Mouse (Mus musculus): ENCODE results near the gene Efemp2. TPM values are rescaled to one million over a fixed set of nuclear protein-coding genes. Genes with fewer than 3 reads are reported as not detected.

Gene Efemp2
- polyA plus RNA-seq (2015; fragmentation: Nextera tagmentation; extraction: Ambion mirVana): 62.7 and 76.1 TPM in 2 replicates

GRCm38 (mm10) chr19:5473720-5474119 lies at the start of gene Efemp2:
Efemp2 (plus strand) TSS chr19:5473954.
- WGBS: 2% methylated on average over 22 of the region's 22 CpGs

GRCm38 (mm10) chr19:5424092-5424781 lies 49.5 kb upstream of the Efemp2 start:
- Histone ChIP-seq H3K9ac (ENCODE audit: low read length) (peak overlapping the region; percentile 88), H3K27ac (ENCODE audit: low read length) (peak overlapping the region; percentile 94), H3K4me3 (ENCODE audit: low read length) (peak overlapping the region; percentile 90), H3K4me2 (ENCODE audit: low read depth, low read length) (peak overlapping the region; percentile 81), H3K36me3 (ENCODE audit: control insufficient read depth, insufficient read depth) (peaks cover 21% of the 10 kb centered on the region), H3K9me3 (replicated peaks; ENCODE audit: control insufficient read depth, low read length) (no peaks in the 10 kb centered on the region), H3K27me3 (ENCODE audit: control insufficient read depth, insufficient read depth, low read length) (no peaks in the 10 kb centered on the region), H3K4me1 (ENCODE audit: control insufficient read depth, insufficient read depth, low read length) (peaks cover 23% of the 10 kb centered on the region)
- ATAC-seq (replicated peaks; ENCODE audit: extremely low read depth, insufficient read depth, low FRiP score): peak; percentile 66
- under 1% methylated on average over 40 of the region's 48 CpGs for WGBS

More at GRCm38 (mm10) chr19:5473720-5474119, at the start of gene Efemp2:
- peak; percentile 73 for ATAC-seq (replicated peaks; ENCODE audit: extremely low read depth, insufficient read depth, low FRiP score)
- Histone ChIP-seq H3K9ac (ENCODE audit: low read length) (peak within 1 kb of the TSS; percentile 90), H3K27me3 (ENCODE audit: control insufficient read depth, insufficient read depth, low read length) (no peaks in the 10 kb centered on the region), H3K9me3 (replicated peaks; ENCODE audit: control insufficient read depth, low read length) (no peaks in the 10 kb centered on the region), H3K4me2 (ENCODE audit: low read depth, low read length) (peak within 1 kb of the TSS; percentile 97), H3K36me3 (ENCODE audit: control insufficient read depth, insufficient read depth) (no peaks in the 10 kb centered on the region; the same call in 1 of the 2 replicates), H3K27ac (ENCODE audit: low read length) (peak within 1 kb of the TSS; percentile 86), H3K4me1 (ENCODE audit: control insufficient read depth, insufficient read depth, low read length) (peaks cover 8% of the 10 kb centered on the region), H3K4me3 (ENCODE audit: low read length) (peak within 1 kb of the TSS; percentile 72)

GRCm38 (mm10) chr19:5424782-5425741 lies 48.7 kb upstream of the Efemp2 start, which contains the start of the genes Drap1 and AI837181:
Drap1 (minus strand) TSS chr19:5424979.
AI837181 (plus strand) TSS chr19:5425144.
- peak; percentile 88 for ATAC-seq (replicated peaks; ENCODE audit: extremely low read depth, insufficient read depth, low FRiP score)
- Histone ChIP-seq H3K4me2 (ENCODE audit: low read depth, low read length) (peak within 1 kb of the TSS; percentile 87), H3K9me3 (replicated peaks; ENCODE audit: control insufficient read depth, low read length) (no peaks in the 10 kb centered on the region), H3K4me3 (ENCODE audit: low read length) (peak within 1 kb of the TSS; percentile 90), H3K27ac (ENCODE audit: low read length) (peak within 1 kb of the TSS; percentile 94), H3K9ac (ENCODE audit: low read length) (peak within 1 kb of the TSS; percentile 97), H3K36me3 (ENCODE audit: control insufficient read depth, insufficient read depth) (peaks cover 18% of the 10 kb centered on the region), H3K27me3 (ENCODE audit: control insufficient read depth, insufficient read depth, low read length) (no peaks in the 10 kb centered on the region), H3K4me1 (ENCODE audit: control insufficient read depth, insufficient read depth, low read length) (peaks cover 25% of the 10 kb centered on the region)
- WGBS: under 1% methylated on average over 85 of the region's 87 CpGs

GRCm38 (mm10) chr19:5425906-5426565 lies 47.7 kb upstream of the Efemp2 start:
- Histone ChIP-seq H3K4me1 (ENCODE audit: control insufficient read depth, insufficient read depth, low read length) (peaks cover 25% of the 10 kb centered on the region), H3K9me3 (replicated peaks; ENCODE audit: control insufficient read depth, low read length) (no peaks in the 10 kb centered on the region), H3K36me3 (ENCODE audit: control insufficient read depth, insufficient read depth) (peaks cover 14% of the 10 kb centered on the region), H3K4me3 (ENCODE audit: low read length) (peak overlapping the region; percentile 90), H3K9ac (ENCODE audit: low read length) (peak overlapping the region; percentile 97), H3K4me2 (ENCODE audit: low read depth, low read length) (peak overlapping the region; percentile 87), H3K27me3 (ENCODE audit: control insufficient read depth, insufficient read depth, low read length) (no peaks in the 10 kb centered on the region), H3K27ac (ENCODE audit: low read length) (peak overlapping the region; percentile 90)
- no peak for ATAC-seq (replicated peaks; ENCODE audit: extremely low read depth, insufficient read depth, low FRiP score)
- WGBS: 85% methylated on average over 18 of the region's 18 CpGs

- Histone ChIP-seq H3K9me3 (replicated peaks; ENCODE audit: control insufficient read depth, low read length) (no peaks in the 10 kb centered on the region), H3K4me2 (ENCODE audit: low read depth, low read length) (no peak overlapping the region), H3K36me3 (ENCODE audit: control insufficient read depth, insufficient read depth) (peaks cover 12% of the 10 kb centered on the region), H3K4me3 (ENCODE audit: low read length) (no peak overlapping the region), H3K4me1 (ENCODE audit: control insufficient read depth, insufficient read depth, low read length) (peaks cover 25% of the 10 kb centered on the region), H3K27ac (ENCODE audit: low read length) (no peak overlapping the region), H3K9ac (ENCODE audit: low read length) (no peak overlapping the region; the same call in 1 of the 2 replicates), H3K27me3 (ENCODE audit: control insufficient read depth, insufficient read depth, low read length) (no peaks in the 10 kb centered on the region)
- 86% methylated on average over 13 of the region's 13 CpGs for WGBS
- ATAC-seq (replicated peaks; ENCODE audit: extremely low read depth, insufficient read depth, low FRiP score): no peak
Measured at GRCm38 (mm10) chr19:5426640-5427290, 47.0 kb upstream of the Efemp2 start.

- 71% methylated on average over 2 of the region's 2 CpGs for WGBS
- Histone ChIP-seq H3K9me3 (replicated peaks; ENCODE audit: control insufficient read depth, low read length) (no peaks in the 10 kb centered on the region), H3K27ac (ENCODE audit: low read length) (no peak overlapping the region), H3K36me3 (ENCODE audit: control insufficient read depth, insufficient read depth) (peaks cover 12% of the 10 kb centered on the region), H3K4me1 (ENCODE audit: control insufficient read depth, insufficient read depth, low read length) (peaks cover 28% of the 10 kb centered on the region), H3K9ac (ENCODE audit: low read length) (no peak overlapping the region), H3K4me2 (ENCODE audit: low read depth, low read length) (no peak overlapping the region), H3K27me3 (ENCODE audit: control insufficient read depth, insufficient read depth, low read length) (no peaks in the 10 kb centered on the region), H3K4me3 (ENCODE audit: low read length) (no peak overlapping the region)
- no peak for ATAC-seq (replicated peaks; ENCODE audit: extremely low read depth, insufficient read depth, low FRiP score)
Measured at GRCm38 (mm10) chr19:5428083-5428482, 45.7 kb upstream of the Efemp2 start.

- no peak overlapping the region for H3K4me2 ChIP-seq (ENCODE audit: low read depth, low read length)
- H3K9me3 ChIP-seq (replicated peaks; ENCODE audit: control insufficient read depth, low read length): no peaks in the 10 kb centered on the region
- H3K36me3 ChIP-seq (ENCODE audit: control insufficient read depth, insufficient read depth): peaks cover 12% of the 10 kb centered on the region
- no peak overlapping the region for H3K27ac ChIP-seq (ENCODE audit: low read length)
- H3K4me3 ChIP-seq (ENCODE audit: low read length): no peak overlapping the region
- H3K27me3 ChIP-seq (ENCODE audit: control insufficient read depth, insufficient read depth, low read length): no peaks in the 10 kb centered on the region
- H3K9ac ChIP-seq (ENCODE audit: low read length): no peak overlapping the region
- no peak for ATAC-seq (replicated peaks; ENCODE audit: extremely low read depth, insufficient read depth, low FRiP score)
- H3K4me1 ChIP-seq (ENCODE audit: control insufficient read depth, insufficient read depth, low read length): peaks cover 29% of the 10 kb centered on the region
- 77% methylated on average over 4 of the region's 4 CpGs for WGBS
Measured at GRCm38 (mm10) chr19:5429219-5429618, 44.5 kb upstream of the Efemp2 start.

- no peak for ATAC-seq (replicated peaks; ENCODE audit: extremely low read depth, insufficient read depth, low FRiP score)
- H3K4me1 ChIP-seq (ENCODE audit: control insufficient read depth, insufficient read depth, low read length): peaks cover 29% of the 10 kb centered on the region
- no peak overlapping the region for H3K4me3 ChIP-seq (ENCODE audit: low read length)
- 42% methylated on average over 8 of the region's 8 CpGs for WGBS
- no peak overlapping the region for H3K4me2 ChIP-seq (ENCODE audit: low read depth, low read length)
- peaks cover 12% of the 10 kb centered on the region for H3K36me3 ChIP-seq (ENCODE audit: control insufficient read depth, insufficient read depth)
- H3K27ac ChIP-seq (ENCODE audit: low read length): no peak overlapping the region
- no peak overlapping the region for H3K9ac ChIP-seq (ENCODE audit: low read length)
- no peaks in the 10 kb centered on the region for H3K9me3 ChIP-seq (replicated peaks; ENCODE audit: control insufficient read depth, low read length)
- no peaks in the 10 kb centered on the region for H3K27me3 ChIP-seq (ENCODE audit: control insufficient read depth, insufficient read depth, low read length)
Measured at GRCm38 (mm10) chr19:5429806-5430205, 43.9 kb upstream of the Efemp2 start.
